Mouse (Mus musculus): ENCODE measurements around the gene Txndc5. TPM values are rescaled to one million over a fixed set of nuclear protein-coding genes. Genes with fewer than 3 reads are reported as not detected.

Txndc5 gene
- total RNA-seq, 1 experiment = 191 TPM

DNA sequence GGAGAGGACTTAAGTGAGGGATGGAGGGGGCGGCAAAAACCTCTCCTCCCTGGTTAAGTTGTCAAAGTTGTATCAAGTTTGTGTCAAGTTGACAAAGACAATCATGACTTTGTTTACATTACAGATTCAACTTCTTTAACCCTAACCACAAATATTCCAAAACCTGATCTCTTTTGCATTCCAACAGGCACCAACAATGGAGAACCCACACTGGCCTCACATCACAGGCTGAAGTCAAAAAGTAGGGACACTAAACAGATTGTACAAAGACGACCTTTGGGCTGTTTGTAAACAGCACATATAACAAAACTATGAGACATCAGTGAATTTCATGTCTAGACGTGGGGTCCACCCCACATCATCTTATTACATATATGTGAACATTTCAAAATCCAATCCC is 12.8 kb downstream of the Txndc5 start:
- Histone ChIP-seq H3K4me3 (ENCODE audit: insufficient read depth in 1 of 2, low read depth in 1 of 2, low read length in 2 of 2, poor library complexity in 1 of 2, severe bottlenecking in 1 of 2) (no peak overlapping the region), H3K9ac (ENCODE audit: insufficient read depth, low read depth, low read length, poor library complexity, severe bottlenecking) (no peak overlapping the region), H3K9me3 (ENCODE audit: control insufficient read depth, insufficient read depth, low read depth, low read length) (no peaks in the 10 kb centered on the region), H3K36me3 (ENCODE audit: control insufficient read depth, insufficient read depth, low read length, poor library complexity, severe bottlenecking) (peaks cover 50% of the 10 kb centered on the region), H3K4me1 (ENCODE audit: control insufficient read depth in 2 of 2, insufficient read depth in 2 of 2, low read length in 2 of 2, poor library complexity in 1 of 2) (peaks cover 0 to 14% of the 10 kb centered on the region in 2 experiments; a peak in 3 of 4 replicates), H3K27ac (ENCODE audit: insufficient read depth, low read depth, low read length, poor library complexity, severe bottlenecking) (no peak overlapping the region)
- in situ Hi-C loops (cut with MboI; ENCODE audit: low sequenced_read_pairs in 2 of 2, unreplicated experiment in 2 of 2) = no loop called here
- no peak for TF ChIP-seq MAFK (IDR thresholded peaks at IDR 0.05; ENCODE audit: insufficient read depth, low read depth, low read length)
- no peak for TF ChIP-seq ZC3H11A (IDR thresholded peaks at IDR 0.05; ENCODE audit: borderline replicate concordance, low read depth, low read length)
- no peak for DNase-seq (ENCODE audit: low read depth, low spot score)

- H3K9me3 ChIP-seq (ENCODE audit: control insufficient read depth, insufficient read depth, low read depth, low read length) = no peaks in the 10 kb centered on the region
- no peak overlapping the region for H3K27ac ChIP-seq (ENCODE audit: insufficient read depth, low read depth, low read length, poor library complexity, severe bottlenecking)
- no peak for DNase-seq (ENCODE audit: low read depth, low spot score)
- peaks cover 48% of the 10 kb centered on the region for H3K36me3 ChIP-seq (ENCODE audit: control insufficient read depth, insufficient read depth, low read length, poor library complexity, severe bottlenecking)
- in situ Hi-C loops (cut with MboI; ENCODE audit: low sequenced_read_pairs in 2 of 2, unreplicated experiment in 2 of 2) = no loop called here
- TF ChIP-seq MAFK (IDR thresholded peaks at IDR 0.05; ENCODE audit: insufficient read depth, low read depth, low read length) (no peak), CHD2 (IDR thresholded peaks at IDR 0.05; ENCODE audit: low read depth, low read length) (no peak), ZNF384 (IDR thresholded peaks at IDR 0.05; ENCODE audit: low read depth, low read length) (no peak), HCFC1 (IDR thresholded peaks at IDR 0.05; ENCODE audit: borderline replicate concordance, insufficient read depth, low read length) (no peak), ZC3H11A (IDR thresholded peaks at IDR 0.05; ENCODE audit: borderline replicate concordance, low read depth, low read length) (no peak)
- H3K9ac ChIP-seq (ENCODE audit: insufficient read depth, low read depth, low read length, poor library complexity, severe bottlenecking) = no peak overlapping the region
- H3K4me1 ChIP-seq (ENCODE audit: control insufficient read depth in 2 of 2, insufficient read depth in 2 of 2, low read length in 2 of 2, poor library complexity in 1 of 2) = peaks cover 0 to 14% of the 10 kb centered on the region in 2 experiments; a peak in 3 of 4 replicates
- H3K4me3 ChIP-seq (ENCODE audit: insufficient read depth in 1 of 2, low read depth in 1 of 2, low read length in 2 of 2, poor library complexity in 1 of 2, severe bottlenecking in 1 of 2) = no peak overlapping the region
Observed at GRCm38 (mm10) chr13:38515431-38515830, 13.2 kb downstream of the Txndc5 start.

GRCm38 (mm10) chr13:38513921-38514320 is 14.7 kb downstream of the Txndc5 start:
- Histone ChIP-seq H3K36me3 (ENCODE audit: control insufficient read depth, insufficient read depth, low read length, poor library complexity, severe bottlenecking) (peaks cover 45% of the 10 kb centered on the region), H3K4me3 (ENCODE audit: insufficient read depth in 1 of 2, low read depth in 1 of 2, low read length in 2 of 2, poor library complexity in 1 of 2, severe bottlenecking in 1 of 2) (no peak overlapping the region), H3K4me1 (ENCODE audit: control insufficient read depth in 2 of 2, insufficient read depth in 2 of 2, low read length in 2 of 2, poor library complexity in 1 of 2) (peaks cover 0 to 14% of the 10 kb centered on the region in 2 experiments; a peak in 3 of 4 replicates), H3K9me3 (ENCODE audit: control insufficient read depth, insufficient read depth, low read depth, low read length) (no peaks in the 10 kb centered on the region), H3K9ac (ENCODE audit: insufficient read depth, low read depth, low read length, poor library complexity, severe bottlenecking) (no peak overlapping the region), H3K27ac (ENCODE audit: insufficient read depth, low read depth, low read length, poor library complexity, severe bottlenecking) (no peak overlapping the region)
- TF ChIP-seq ZNF384 (IDR thresholded peaks at IDR 0.05; ENCODE audit: low read depth, low read length) = no peak
- no peak for TF ChIP-seq ZC3H11A (IDR thresholded peaks at IDR 0.05; ENCODE audit: borderline replicate concordance, low read depth, low read length)
- no peak for TF ChIP-seq HCFC1 (IDR thresholded peaks at IDR 0.05; ENCODE audit: borderline replicate concordance, insufficient read depth, low read length)
- TF ChIP-seq MAFK (IDR thresholded peaks at IDR 0.05; ENCODE audit: insufficient read depth, low read depth, low read length) = no peak
- no peak for TF ChIP-seq CHD2 (IDR thresholded peaks at IDR 0.05; ENCODE audit: low read depth, low read length)
- in situ Hi-C loops (cut with MboI; ENCODE audit: low sequenced_read_pairs in 2 of 2, unreplicated experiment in 2 of 2) = no loop called here
- no peak for DNase-seq (ENCODE audit: low read depth, low spot score)

DNA sequence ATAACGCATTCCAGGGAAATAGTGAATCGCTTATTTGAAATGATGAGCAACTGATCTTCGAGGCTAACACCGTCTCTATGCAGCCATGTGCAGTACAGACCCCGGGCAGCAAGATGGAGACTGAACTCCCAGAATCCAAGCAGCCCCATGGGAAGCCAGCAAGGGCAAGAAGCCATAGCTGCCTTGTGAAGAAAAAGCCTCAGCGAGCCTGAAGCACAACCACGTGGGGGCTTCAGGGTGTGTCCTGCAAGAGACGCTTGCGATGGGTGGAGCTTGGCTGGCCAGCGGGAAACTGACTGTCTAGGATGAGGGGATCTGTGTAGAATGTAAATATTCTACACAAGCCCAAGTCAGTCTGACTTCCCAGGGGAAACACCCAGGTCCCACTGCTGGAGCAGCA is 16.6 kb downstream of the Txndc5 start:
- no peak overlapping the region for H3K4me3 ChIP-seq (ENCODE audit: insufficient read depth in 1 of 2, low read depth in 1 of 2, low read length in 2 of 2, poor library complexity in 1 of 2, severe bottlenecking in 1 of 2)
- in situ Hi-C loops (cut with MboI; ENCODE audit: low sequenced_read_pairs in 2 of 2, unreplicated experiment in 2 of 2) = no loop called here
- peaks cover 0 to 14% of the 10 kb centered on the region in 2 experiments; a peak in 3 of 4 replicates for H3K4me1 ChIP-seq (ENCODE audit: control insufficient read depth in 2 of 2, insufficient read depth in 2 of 2, low read length in 2 of 2, poor library complexity in 1 of 2)
- no peak for TF ChIP-seq HCFC1 (IDR thresholded peaks at IDR 0.05; ENCODE audit: borderline replicate concordance, insufficient read depth, low read length)
- TF ChIP-seq ZNF384 (IDR thresholded peaks at IDR 0.05; ENCODE audit: low read depth, low read length) = no peak
- TF ChIP-seq CHD2 (IDR thresholded peaks at IDR 0.05; ENCODE audit: low read depth, low read length) = no peak
- TF ChIP-seq ZC3H11A (IDR thresholded peaks at IDR 0.05; ENCODE audit: borderline replicate concordance, low read depth, low read length) = no peak
- TF ChIP-seq MAFK (IDR thresholded peaks at IDR 0.05; ENCODE audit: insufficient read depth, low read depth, low read length) = no peak
- H3K27ac ChIP-seq (ENCODE audit: insufficient read depth, low read depth, low read length, poor library complexity, severe bottlenecking) = no peak overlapping the region
- no peaks in the 10 kb centered on the region for H3K9me3 ChIP-seq (ENCODE audit: control insufficient read depth, insufficient read depth, low read depth, low read length)
- peak; percentile 24 for DNase-seq (ENCODE audit: low read depth, low spot score)
- peaks cover 35% of the 10 kb centered on the region for H3K36me3 ChIP-seq (ENCODE audit: control insufficient read depth, insufficient read depth, low read length, poor library complexity, severe bottlenecking)
- H3K9ac ChIP-seq (ENCODE audit: insufficient read depth, low read depth, low read length, poor library complexity, severe bottlenecking) = no peak overlapping the region
